Mouse (Mus musculus) brown adipose tissue, adult 24 weeks (tissue): ENCODE data around the gene Wfdc15b. TPM values are rescaled to one million over a fixed set of nuclear protein-coding genes. Genes with fewer than 3 reads are reported as not detected.

ENCODE experiments used
- H3K27ac ChIP-seq: fragments of 200-500 bp; replicated peaks from 2 replicates; pipeline ENCODE4 v1.5.1; 2012; ENCODE audit warnings: low read depth, mild to moderate bottlenecking, low read length
- H3K4me1 ChIP-seq: fragments of 200-500 bp; 2 replicates; pipeline ENCODE4 v1.6.1; 2012; ENCODE audit warnings: low read length, mixed read lengths; ENCODE audit not compliant: control insufficient read depth, insufficient read depth, insufficient read length
- H3K4me3 ChIP-seq: fragments of 200-500 bp; 2 replicates; pipeline ENCODE4 v1.5.1; 2012; ENCODE audit warnings: low read depth, mild to moderate bottlenecking, low read length, moderate library complexity; ENCODE audit not compliant: insufficient read depth
- polyA plus RNA-seq: library from polyadenylated mRNA; stranded (reverse); fragments of >200 nt; gene quantifications from 2 replicates; pipeline ENCODE4 v1.2.4, GENCODE M21; 2012; ENCODE audit not compliant: missing spikeins, insufficient read depth, insufficient read length

Wfdc15b gene
- polyA plus RNA-seq, 1 experiment, result not detected

DNA sequence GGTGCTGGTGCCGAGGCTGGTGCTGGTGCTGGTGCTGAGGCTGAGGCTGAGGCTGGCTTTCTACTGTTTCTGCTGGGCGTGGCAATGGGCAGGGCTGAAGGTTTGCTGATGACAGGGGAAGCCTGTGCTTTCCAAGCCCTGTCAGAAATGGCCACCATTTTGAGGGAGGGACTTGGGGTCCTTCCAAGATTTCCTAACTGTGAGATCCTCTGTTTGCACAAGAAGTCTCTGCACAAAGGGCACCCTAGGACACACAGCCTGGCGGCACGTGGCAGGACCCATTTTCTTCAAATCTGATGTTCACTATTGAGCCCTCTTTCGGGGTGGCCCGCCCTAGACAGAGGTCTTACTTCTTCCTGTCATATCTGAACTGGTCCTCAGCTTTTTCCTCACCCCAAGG lies 30.9 kb downstream of the Wfdc15b start, which contains the start of gene Wfdc12:
Gene Wfdc12, minus strand, starts transcription at position 33 of the 400 bp plus-strand sequence.
- Histone ChIP-seq H3K4me1 (no peaks in the 10 kb centered on the region), H3K4me3 (no peak within 1 kb of the TSS), H3K27ac (no peak within 1 kb of the TSS)

DNA sequence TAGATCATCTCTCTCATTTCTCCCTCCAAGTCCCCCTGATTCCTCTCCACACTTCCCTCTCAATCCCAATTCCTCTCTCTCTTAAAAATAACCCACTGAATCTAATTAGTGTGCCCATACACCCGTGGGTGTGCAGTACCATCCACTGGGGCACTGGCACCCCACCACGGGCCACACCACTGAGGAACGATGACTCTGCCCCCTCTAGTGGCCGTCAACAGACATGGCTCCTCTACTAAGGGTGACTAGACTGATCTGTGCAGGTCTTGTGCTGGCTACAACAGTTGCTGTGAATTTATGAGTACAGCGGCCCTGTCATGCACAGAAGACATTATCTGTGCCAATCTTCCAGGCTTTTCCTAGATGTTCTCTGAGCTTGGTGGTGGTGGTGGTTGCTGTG lies 32.7 kb downstream of the Wfdc15b start:
- no peaks in the 10 kb centered on the region for H3K4me1 ChIP-seq
- H3K4me3 ChIP-seq, result no peak overlapping the region
- no peak overlapping the region for H3K27ac ChIP-seq

DNA sequence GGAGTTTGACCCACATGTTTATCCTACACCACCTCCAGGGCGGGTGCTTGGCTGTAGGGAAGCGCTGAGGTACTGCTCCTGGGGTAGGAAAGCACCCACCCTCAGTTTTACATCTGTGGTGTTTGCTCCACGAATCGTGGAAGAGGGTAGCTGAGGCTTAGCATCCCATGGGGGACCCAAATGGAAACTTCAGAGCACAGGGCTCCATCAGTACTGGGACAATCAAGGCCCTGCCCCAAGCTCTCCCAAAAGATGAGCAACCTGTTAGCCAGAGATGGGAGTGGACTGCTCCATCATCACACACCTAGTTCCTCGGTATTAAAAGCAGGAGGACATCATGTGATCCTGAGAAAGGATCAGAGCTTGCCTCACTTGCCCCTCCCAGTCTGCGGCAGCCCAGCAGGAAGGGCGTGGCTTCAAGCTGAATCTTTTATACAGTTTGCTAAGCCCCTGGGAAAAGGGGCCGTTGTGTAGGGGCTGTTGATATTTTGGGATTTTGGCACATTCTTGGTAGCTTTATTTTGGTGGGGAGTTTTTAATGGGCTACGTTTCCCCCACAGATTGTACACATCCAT lies 37.2 kb downstream of the Wfdc15b start:
- Histone ChIP-seq H3K27ac (no peak overlapping the region), H3K4me1 (no peaks in the 10 kb centered on the region), H3K4me3 (no peak overlapping the region)

DNA sequence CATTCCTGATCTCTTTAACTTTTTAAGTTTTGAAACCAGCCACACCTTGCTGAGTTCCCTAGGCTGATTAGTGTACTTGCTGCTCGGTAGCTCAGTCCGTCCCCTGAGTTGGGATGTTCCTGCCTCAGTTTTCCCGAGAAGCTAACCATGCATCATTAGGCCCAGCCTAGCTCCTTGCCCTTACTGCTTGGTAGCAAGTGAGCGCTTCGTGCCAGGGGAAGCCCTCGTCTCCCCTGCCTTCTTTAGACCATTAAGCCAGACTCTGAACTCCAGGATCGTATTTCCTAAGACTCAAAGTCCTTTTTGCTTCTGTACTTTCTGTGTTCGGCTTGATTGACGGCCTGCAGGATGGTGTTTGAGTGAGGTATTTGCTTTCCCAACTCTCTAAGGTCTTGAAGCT lies 38.1 kb downstream of the Wfdc15b start:
- Histone ChIP-seq H3K4me1 (no peaks in the 10 kb centered on the region), H3K27ac (no peak overlapping the region), H3K4me3 (no peak overlapping the region)

DNA sequence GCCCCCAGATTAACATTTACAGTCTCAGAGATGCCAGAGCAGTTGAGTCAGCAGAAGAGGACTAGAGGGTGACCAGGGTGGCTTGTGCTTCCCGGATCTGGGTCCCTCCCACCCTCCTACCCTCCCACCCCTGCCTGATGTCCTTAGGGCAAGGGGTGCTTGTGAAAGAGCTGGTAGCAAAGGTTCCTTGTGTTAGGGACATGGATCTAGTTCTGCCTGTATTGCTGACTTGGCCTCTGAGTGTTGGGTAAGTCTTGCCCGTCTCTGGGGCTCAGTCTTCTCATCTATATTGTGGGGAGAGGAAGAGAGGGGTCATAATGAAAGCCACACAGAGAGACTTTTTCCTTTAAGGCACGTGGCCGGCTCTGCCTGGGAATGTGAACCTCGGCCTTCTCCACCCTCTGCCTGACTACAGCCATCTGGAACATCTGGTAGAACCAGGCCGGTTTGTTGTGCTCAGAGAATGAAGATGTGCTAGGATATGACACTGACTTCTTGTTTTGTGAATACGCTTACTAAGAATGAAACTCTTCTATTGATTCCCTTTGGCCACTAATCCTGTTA lies 38.7 kb downstream of the Wfdc15b start, which contains the start of gene Wfdc5:
Gene Wfdc5, minus strand, starts transcription at position 51 of the 564 bp plus-strand sequence.
- Histone ChIP-seq H3K27ac (no peak within 1 kb of the TSS), H3K4me3 (no peak within 1 kb of the TSS), H3K4me1 (no peaks in the 10 kb centered on the region)

DNA sequence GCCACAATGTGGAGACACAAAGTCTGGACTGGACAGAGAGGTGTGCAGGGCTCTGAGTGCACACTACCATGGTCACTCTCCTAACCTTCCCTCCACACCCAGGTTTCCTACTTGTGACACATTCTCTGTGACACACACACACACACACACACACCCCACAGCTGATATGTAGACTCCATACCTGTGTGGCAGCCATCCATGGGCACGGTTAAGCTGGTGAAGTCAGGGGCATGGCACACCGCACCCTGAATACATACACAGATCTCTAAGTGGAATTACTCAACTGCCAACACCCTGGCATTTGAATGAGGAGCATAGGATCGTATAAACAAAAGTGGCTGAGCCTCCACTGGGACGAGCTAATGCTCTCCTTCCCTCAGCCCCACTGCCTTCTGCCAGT lies 40.7 kb downstream of the Wfdc15b start:
- H3K4me3 ChIP-seq, result no peak overlapping the region
- H3K27ac ChIP-seq, result no peak overlapping the region

DNA sequence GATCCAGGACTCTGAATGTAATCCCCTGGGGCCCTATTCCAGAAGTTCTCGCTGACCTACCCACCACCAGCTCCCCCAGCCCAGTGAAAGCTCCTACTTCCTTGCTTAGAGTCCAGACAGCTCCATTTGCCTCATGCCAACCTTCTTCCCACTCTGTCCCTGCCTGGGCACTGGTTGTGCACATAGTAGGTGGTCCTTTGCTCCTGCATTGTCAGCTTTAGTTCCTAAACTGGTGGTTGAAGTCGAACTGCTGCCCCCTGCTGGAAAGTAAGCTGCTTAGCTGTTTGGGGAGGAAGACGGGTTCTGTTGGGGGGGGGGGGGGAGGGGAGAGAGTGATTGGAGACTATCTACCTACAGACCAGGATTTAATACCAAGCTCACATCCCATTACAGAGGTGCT lies 41.3 kb downstream of the Wfdc15b start:
- Histone ChIP-seq H3K4me3 (no peak overlapping the region), H3K4me1 (no peaks in the 10 kb centered on the region), H3K27ac (no peak overlapping the region)

More for the DNA sequence above, 40.7 kb downstream of the Wfdc15b start:
- H3K4me1 ChIP-seq, result no peaks in the 10 kb centered on the region

DNA sequence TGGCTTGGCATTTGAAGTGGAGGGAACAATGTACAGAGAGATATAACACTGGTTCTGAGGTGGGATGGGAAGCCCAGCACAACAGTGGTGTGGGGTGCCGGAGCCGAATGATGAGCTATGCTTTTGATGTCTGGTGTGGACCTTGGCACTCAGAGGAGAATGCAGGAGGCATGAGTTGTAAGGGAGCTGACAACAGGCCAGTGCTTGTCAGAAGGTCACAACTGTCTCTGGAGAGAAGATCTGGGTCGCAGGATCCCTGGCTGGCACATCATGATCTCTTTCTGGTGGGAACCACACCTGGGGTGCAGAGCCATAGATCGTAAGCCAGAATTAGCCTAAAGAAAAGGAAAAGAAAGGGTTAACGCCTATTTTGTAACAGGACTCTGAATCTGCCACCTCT lies 43.6 kb downstream of the Wfdc15b start:
- no peak overlapping the region for H3K27ac ChIP-seq
- no peak overlapping the region for H3K4me3 ChIP-seq

DNA sequence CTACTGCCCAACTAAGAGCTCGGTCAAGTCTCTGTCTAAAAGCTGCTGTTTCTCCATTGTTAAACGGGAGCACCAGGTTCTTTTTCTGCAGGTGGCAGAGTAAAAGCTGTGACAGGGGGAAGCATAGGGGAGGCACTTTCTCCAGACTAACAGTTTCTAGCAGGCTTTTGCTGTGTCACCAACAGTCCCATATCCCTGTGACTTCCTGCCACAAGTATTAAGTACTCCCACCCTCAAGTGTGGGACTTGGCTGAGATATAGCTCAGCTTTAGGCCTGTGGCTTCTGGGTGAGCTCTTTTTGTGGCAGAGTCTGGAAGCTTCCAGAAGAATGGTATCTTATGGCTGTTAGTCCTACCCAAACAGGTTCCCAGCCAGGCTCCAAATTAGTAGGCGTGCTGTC lies 45.6 kb downstream of the Wfdc15b start:
- no peak overlapping the region for H3K27ac ChIP-seq
- H3K4me3 ChIP-seq, result no peak overlapping the region
- no peaks in the 10 kb centered on the region for H3K4me1 ChIP-seq

More for the DNA sequence above, 43.6 kb downstream of the Wfdc15b start:
- no peaks in the 10 kb centered on the region for H3K4me1 ChIP-seq

DNA sequence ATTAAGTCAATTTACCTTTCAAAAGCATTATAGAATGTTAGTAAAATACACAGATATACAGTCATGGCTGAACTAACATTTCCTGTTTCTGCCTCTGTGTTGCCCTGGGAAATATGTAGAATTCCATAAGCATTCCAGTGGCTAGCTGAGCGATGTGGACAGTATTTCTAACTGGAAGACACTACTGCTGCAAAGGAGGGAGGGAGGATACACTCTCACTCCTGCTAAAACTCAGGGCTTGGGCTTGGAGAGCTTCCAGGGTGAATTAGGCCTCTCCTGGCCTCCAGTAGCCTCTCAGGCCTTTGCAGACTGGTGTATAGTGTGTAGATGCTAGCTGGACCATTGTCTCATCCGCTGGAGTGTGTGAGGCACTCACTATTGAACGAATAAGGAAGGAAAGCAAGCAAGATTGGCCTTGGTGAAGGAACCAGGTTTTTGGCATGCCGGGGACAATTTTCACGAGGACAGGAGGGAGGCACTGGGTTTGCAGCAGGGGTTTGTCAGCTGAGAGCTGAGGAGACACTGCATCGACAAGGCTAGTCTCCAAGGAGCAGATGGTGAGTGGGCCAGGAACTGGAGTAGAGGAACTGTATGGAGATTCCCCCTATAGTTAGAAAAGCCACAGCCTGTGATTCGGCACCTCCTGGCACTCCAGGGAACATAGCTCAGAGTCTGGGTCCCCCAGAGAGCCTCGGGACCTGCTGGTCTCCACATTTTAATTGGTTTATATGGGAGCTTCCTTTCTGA lies 46.6 kb downstream of the Wfdc15b start:
- no peak overlapping the region for H3K27ac ChIP-seq
- H3K4me3 ChIP-seq, result no peak overlapping the region
- H3K4me1 ChIP-seq, result no peaks in the 10 kb centered on the region

DNA sequence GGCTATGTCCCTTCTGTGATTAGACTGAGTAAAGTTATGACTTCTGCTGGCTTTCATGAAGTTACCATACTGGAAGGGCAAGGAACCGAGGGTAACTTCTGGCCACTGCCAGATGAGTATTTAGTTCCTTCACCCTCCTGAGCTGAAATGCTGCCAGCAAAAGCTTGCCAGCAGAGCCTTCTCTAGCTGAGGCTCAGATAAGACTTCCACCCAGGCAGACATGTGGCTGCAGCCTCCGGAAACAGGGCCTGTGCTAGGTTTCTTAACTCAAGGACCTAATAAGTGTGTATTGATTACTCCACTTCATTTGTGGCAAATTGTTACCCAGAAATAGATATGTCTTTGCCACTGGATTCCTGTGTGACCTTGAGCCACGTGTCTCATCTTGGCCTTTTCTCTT lies 48.1 kb downstream of the Wfdc15b start:
- Histone ChIP-seq H3K4me3 (no peak overlapping the region), H3K27ac (no peak overlapping the region), H3K4me1 (no peaks in the 10 kb centered on the region)

DNA sequence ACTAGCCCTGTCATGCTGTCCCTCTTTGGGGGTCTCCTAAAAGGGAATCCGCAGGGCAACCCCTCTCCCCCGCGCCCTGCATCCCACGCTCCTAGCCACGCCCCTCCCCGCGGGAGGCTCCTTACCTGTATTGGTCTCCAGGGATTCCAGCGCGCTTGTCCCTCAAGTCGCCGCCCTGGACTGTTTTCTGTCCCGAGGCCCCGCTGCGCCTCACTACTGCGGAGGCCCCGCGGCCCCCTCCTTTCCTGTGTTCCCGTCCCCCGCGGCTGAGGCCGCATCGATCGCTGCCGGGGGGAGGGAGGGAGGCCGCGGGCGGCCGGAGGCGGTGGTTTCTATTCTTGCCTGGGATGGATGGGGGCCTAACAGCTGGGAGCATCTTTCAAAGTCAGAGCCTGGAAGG lies 50.6 kb downstream of the Wfdc15b start, which contains the start of gene Kcns1:
Gene Kcns1, minus strand, starts transcription at position 212 of the 400 bp plus-strand sequence.
- H3K4me1 ChIP-seq, result no peaks in the 10 kb centered on the region
- no peak within 1 kb of the TSS for H3K27ac ChIP-seq
- no peak within 1 kb of the TSS for H3K4me3 ChIP-seq

DNA sequence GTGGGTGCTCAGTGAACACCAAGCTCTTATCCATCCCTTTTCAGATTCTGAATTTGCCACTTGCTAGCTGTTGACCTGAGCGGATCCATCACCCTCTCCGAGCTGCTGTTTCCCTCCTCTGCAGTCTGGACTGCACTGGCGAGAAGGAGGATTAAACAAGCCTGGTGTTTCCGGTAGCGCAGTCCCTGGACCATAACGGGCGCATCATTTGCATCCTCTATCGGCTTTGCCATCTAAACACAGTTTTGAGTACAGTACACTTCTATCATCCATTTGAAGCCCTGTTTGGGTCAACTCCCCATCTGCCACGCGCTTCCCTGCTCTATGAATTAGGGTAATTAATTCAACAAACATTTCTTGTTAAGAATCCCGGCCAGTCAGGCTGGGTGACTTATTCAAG lies 51.1 kb downstream of the Wfdc15b start:
- Histone ChIP-seq H3K4me3 (no peak overlapping the region), H3K27ac (no peak overlapping the region), H3K4me1 (no peaks in the 10 kb centered on the region)

DNA sequence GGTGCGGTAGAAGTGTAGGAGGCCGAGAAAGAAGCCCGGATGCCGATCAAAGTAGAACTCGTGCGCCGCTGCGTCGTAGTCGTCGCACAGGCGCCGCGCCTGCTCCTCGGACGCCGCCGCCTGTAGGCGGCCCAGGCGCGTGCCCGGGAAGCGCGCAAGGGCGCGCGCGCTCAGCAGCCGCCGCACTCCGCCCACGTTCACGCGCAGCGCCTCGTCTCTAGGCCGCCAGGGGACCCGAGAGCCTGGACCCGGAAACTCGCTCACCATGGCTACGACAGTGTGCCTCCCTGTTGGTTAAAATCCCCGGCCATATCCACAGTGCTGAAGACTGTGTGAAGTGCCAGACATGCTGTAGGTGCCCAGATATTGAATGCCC lies 52.9 kb downstream of the Wfdc15b start:
- Histone ChIP-seq H3K4me1 (no peaks in the 10 kb centered on the region), H3K27ac (no peak overlapping the region), H3K4me3 (no peak overlapping the region)

DNA sequence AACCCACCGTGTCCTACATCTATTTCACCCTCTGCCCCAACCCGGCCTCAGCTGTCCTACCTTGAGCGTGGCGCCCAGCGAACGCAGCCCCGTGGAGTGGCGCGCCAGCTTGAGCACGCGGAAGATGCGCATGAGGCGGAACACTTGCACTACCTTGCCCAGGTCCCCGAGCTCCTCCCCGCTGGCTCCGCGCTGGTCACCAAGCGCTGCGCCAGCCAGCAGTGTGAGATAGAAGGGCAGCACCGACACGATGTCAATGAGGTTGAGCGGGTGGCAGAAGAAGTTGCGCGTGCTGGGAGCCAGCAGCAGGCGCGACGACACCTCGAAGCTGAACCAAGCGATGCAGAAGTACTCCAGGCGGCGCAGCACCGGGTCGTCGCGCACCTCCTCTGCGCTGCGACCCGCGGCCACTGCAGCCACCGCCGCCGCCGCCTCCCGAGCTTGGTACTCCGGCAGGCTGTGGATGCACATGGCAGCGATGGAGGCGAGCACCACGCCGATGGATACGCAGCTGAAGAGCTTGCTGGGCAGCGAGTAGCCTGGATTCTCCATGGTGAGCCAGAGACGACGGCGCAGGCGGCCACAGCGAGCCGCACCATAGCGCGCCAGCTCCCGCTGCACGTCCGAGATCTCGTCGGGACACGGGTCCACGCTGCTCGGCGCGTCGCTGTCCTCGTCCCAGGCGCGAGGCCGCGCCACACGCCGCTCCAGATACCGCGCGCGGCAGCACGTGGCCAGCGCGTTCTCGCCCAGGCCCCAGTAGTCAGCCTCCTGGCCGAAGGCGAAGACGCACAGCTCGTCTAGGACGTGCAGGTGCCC lies 53.5 kb downstream of the Wfdc15b start:
- H3K4me3 ChIP-seq, result no peak overlapping the region
- no peaks in the 10 kb centered on the region for H3K4me1 ChIP-seq
- H3K27ac ChIP-seq, result no peak overlapping the region
